ENCODE assay signal across 22 mouse cellular contexts in the genomic region with DNA sequence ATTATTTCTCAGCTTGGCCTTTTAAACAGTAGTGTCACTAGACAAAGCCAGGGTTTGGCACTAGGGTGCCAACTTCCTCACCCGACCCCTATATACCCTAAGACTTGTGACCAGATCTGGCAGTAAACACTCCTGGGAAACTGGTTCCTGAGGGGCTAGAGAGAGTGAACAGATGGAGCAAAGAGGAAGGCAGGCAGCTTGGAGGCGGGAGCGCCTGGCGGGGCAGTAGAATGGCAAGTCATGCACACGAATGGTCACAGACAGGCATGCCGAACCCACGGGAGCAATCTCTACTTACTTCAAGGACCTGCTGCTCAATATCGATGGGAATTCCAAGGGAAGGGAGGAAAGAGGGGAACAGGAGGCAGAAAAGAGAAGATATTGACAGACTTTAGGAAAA. TPM values are rescaled to one million over a fixed set of nuclear protein-coding genes. Genes with fewer than 3 reads are reported as not detected.
DNase-seq lines count a peak whose midpoint lies in the region; ATAC-seq lines count a peak whose summit lies in the region.
"Had no signal": no experiment of that assay in that cellular context is flagged by ENCODE, and none has a peak within 500 bp of the region (broad histone marks: within the 10 kb centered on the region; RNA-seq: fewer than 3 reads in every experiment).

No protein-coding gene starts in this region.

- H3K9ac ChIP-seq in intestine, embryonic 16.5 days (ENCODE audit: low read depth, low read length) = no peak overlapping the region
- H3K9ac ChIP-seq: forebrain, embryonic 13.5 days; liver, postnatal 0 days had no signal

- no peak overlapping the region for H3K4me2 ChIP-seq in intestine, embryonic 16.5 days (ENCODE audit: low read depth, low read length)
- H3K4me2 ChIP-seq: forebrain, embryonic 13.5 days; heart, embryonic 11.5 days had no signal

- ATAC-seq in intestine, embryonic 16.5 days = no peak
- no peak for ATAC-seq in granulocyte monocyte progenitor cell, adult 5-6 weeks (replicated peaks; ENCODE audit: poor library complexity, severe bottlenecking)
- ATAC-seq: forebrain, embryonic 13.5 days; inflammation-experienced regulatory T-cells, adult 6 months; liver, postnatal 0 days; lung, postnatal 0 days; midbrain, embryonic 16.5 days had no signal

- no peak overlapping the region for H3K4me3 ChIP-seq in intestine, embryonic 16.5 days (ENCODE audit: low read length)
- H3K4me3 ChIP-seq: forebrain, embryonic 13.5 days had no signal

- peak; percentile 62 for DNase-seq in heart, adult 11 months
- no peak for DNase-seq in heart, postnatal 10 days
- peak; percentile 27 for DNase-seq in testis, postnatal 10 days (ENCODE audit: low spot score)
- no peak for DNase-seq in testis, postnatal 14 days (ENCODE audit: low spot score)
- DNase-seq in cerebellum, postnatal 36 days = peak; percentile 62 to 66
- DNase-seq: adrenal gland, adult 2 months; B cell, adult 2 months; kidney, adult 2 months; layer of hippocampus, adult 9-11 months; liver, postnatal 0 days; right cerebral cortex, postnatal 14 days; thymus, postnatal 14 days had no signal

- no peaks in the 10 kb centered on the region for H3K36me3 ChIP-seq in intestine, embryonic 16.5 days (ENCODE audit: control insufficient read depth, insufficient read depth, low read length)
- H3K36me3 ChIP-seq: G1E had no signal

- intact Hi-C loops in heart, postnatal 10 days (cut with DNase I) = no loop called here

- H3K27ac ChIP-seq in intestine, embryonic 16.5 days (ENCODE audit: low read length) = no peak overlapping the region
- H3K27ac ChIP-seq: forebrain, embryonic 13.5 days; kidney, postnatal 0 days; macrophage had no signal

- H3K9me3 ChIP-seq in intestine, embryonic 16.5 days (ENCODE audit: control insufficient read depth, low read length) = no peaks in the 10 kb centered on the region
- H3K9me3 ChIP-seq: forebrain, embryonic 13.5 days; G1E had no signal

- H3K4me1 ChIP-seq in intestine, embryonic 16.5 days (ENCODE audit: control insufficient read depth, insufficient read depth, low read length) = peaks cover 8% of the 10 kb centered on the region; the same call in 1 of the 2 replicates

- no peaks in the 10 kb centered on the region for H3K27me3 ChIP-seq in intestine, embryonic 16.5 days (replicated peaks; ENCODE audit: control insufficient read depth, insufficient read depth, low read length)
- H3K27me3 ChIP-seq: forebrain, embryonic 13.5 days had no signal

- WGBS in intestine, embryonic 16.5 days = 70% methylated on average over 8 of the region's 8 CpGs

RNA-seq across cellular contexts. Expression of a gene that starts 40.1 kb away (rescaled TPM):
- total RNA-seq in heart, postnatal 10 days (2021) = 10 to 100 TPM; 51.0 to 52.2 TPM
- polyA plus RNA-seq in intestine, embryonic 16.5 days (2015; fragmentation: Nextera tagmentation; extraction: Ambion mirVana) = 4.4 and 5.1 TPM in 2 replicates
- total RNA-seq in granulocyte monocyte progenitor cell, adult 5-6 weeks (2014; fragmentation: Nextera tagmentation) = 30.5 and 41.8 TPM in 2 replicates
- 22.7 and 23.9 TPM in 2 replicates for total RNA-seq in granulocyte monocyte progenitor cell, adult 5-6 weeks (2017)

RNA-seq across cellular contexts. Expression of a gene that starts 59.6 kb away (rescaled TPM):
- total RNA-seq in heart, postnatal 10 days (2021) = 1 to 10 TPM; 7.2 to 9.7 TPM
- 9.1 and 9.7 TPM in 2 replicates for polyA plus RNA-seq in intestine, embryonic 16.5 days (2015; fragmentation: Nextera tagmentation; extraction: Ambion mirVana)
- 1.1 TPM in 1 of 2 replicates, not detected in the other for total RNA-seq in granulocyte monocyte progenitor cell, adult 5-6 weeks (2014; fragmentation: Nextera tagmentation)
- total RNA-seq in granulocyte monocyte progenitor cell, adult 5-6 weeks (2017) = 0.34 and 2.3 TPM in 2 replicates

Comparison
In these comparisons a context has a peak if more than half of its experiments do, and no peak if none do; other contexts are left out.
1. DNase-seq: peak in heart, adult 11 months (single experiment), testis, postnatal 10 days (single experiment) and cerebellum, postnatal 36 days (2 of 2); none in heart, postnatal 10 days (0 of 2) and testis, postnatal 14 days (single experiment).